13 mouse cellular contexts compared by ENCODE assay signal in genomic region chr13:63421225-63421624, GRCm38 (mm10).
"Had no signal": no experiment of that assay in that cellular context is flagged by ENCODE, and none has a peak within 500 bp of the region (broad histone marks: within the 10 kb centered on the region; RNA-seq: fewer than 3 reads in every experiment).

No protein-coding gene starts in this region.

- DNase-seq: kidney, postnatal 14 days; kidney, postnatal 4 days; liver, embryonic 13.5 days; lung, adult 2 months; lung, postnatal 14 days; lung, postnatal 4 days; midbrain, embryonic 14.5 days; right cerebral cortex, adult 18-20 months; right cerebral cortex, postnatal 14 days; right cerebral cortex, postnatal 4 days; thymus, adult 2 months; thymus, postnatal 14 days; thymus, postnatal 4 days had no signal
